Mouse (Mus musculus) left cerebral cortex, postnatal 10 days (tissue): ENCODE measurements at regions not wholly inside any gene's neighbourhood (a gene's known extent, or its start where the extent isn't known, plus 50 kb on each side); places are given as distances from the start of the nearest gene placed in this dataset.

Experiments
- DNase-seq, 2 experiments: peaks; one replicate each; pipeline ENCODE4 v3.0.0; 2021 to 2022; ENCODE audit warnings: low spot score in 2 of 2, mixed read lengths in 1 of 2; ENCODE audit errors: extremely low spot score in 1 of 2
- intact Hi-C: fragments of 180-260 bp; cut with DNase I; formaldehyde crosslinking; loops from one replicate; pipeline ENCODE4 v1.15.1; 2025

GRCm38 (mm10) chr13:7306995-7307394 lies 658.4 kb upstream of the Pfkp start:
- no peak for DNase-seq
- intact Hi-C loops = no loop called here

GRCm38 (mm10) chr13:7307396-7307795 lies 658.8 kb upstream of the Pfkp start:
- DNase-seq = no peak
- intact Hi-C loops = no loop called here

- intact Hi-C loops = no loop called here
- no peak for DNase-seq
These were observed 664.9 kb upstream of the Pfkp start for GRCm38 (mm10) chr13:7313474-7313873.

- intact Hi-C loops = no loop called here
- no peak for DNase-seq
These were observed 681.6 kb upstream of the Pfkp start for GRCm38 (mm10) chr13:7330151-7330550.

GRCm38 (mm10) chr13:7345760-7346159 lies 697.2 kb upstream of the Pfkp start:
- no peak for DNase-seq
- intact Hi-C loops = no loop called here

- intact Hi-C loops = no loop called here
- DNase-seq = no peak
These were observed 699.9 kb upstream of the Pfkp start for GRCm38 (mm10) chr13:7348431-7348830.

GRCm38 (mm10) chr13:7353011-7353410 lies 704.4 kb upstream of the Pfkp start:
- intact Hi-C loops = no loop called here
- no peak for DNase-seq

- intact Hi-C loops = no loop called here
- DNase-seq = no peak
These were observed 708.5 kb upstream of the Pfkp start for GRCm38 (mm10) chr13:7357071-7357470.

GRCm38 (mm10) chr13:7373559-7373958 lies 725.0 kb upstream of the Pfkp start:
- intact Hi-C loops = no loop called here
- DNase-seq = no peak

- peak in 1 of 2 experiments; percentile 2 for DNase-seq
- intact Hi-C loops = no loop called here
These were observed 726.5 kb upstream of the Pfkp start for GRCm38 (mm10) chr13:7374993-7375627.

- intact Hi-C loops = no loop called here
These were observed 766.0 kb upstream of the Pfkp start for GRCm38 (mm10) chr13:7414342-7415287.

GRCm38 (mm10) chr13:7427750-7428149 lies 774.9 kb upstream of the Adarb2 start:
- DNase-seq = no peak
- intact Hi-C loops = no loop called here

More at GRCm38 (mm10) chr13:7414342-7415287, 766.0 kb upstream of the Pfkp start:
- DNase-seq = no peak

GRCm38 (mm10) chr13:7429271-7429670 lies 773.4 kb upstream of the Adarb2 start:
- DNase-seq = no peak
- intact Hi-C loops = no loop called here

GRCm38 (mm10) chr13:7451434-7452002 lies 751.1 kb upstream of the Adarb2 start:
- no peak for DNase-seq
- intact Hi-C loops = no loop called here

- intact Hi-C loops = no loop called here
- DNase-seq = no peak
These were observed 727.0 kb upstream of the Adarb2 start for GRCm38 (mm10) chr13:7475661-7476060.

- intact Hi-C loops = no loop called here
- no peak for DNase-seq
These were observed 684.6 kb upstream of the Adarb2 start for GRCm38 (mm10) chr13:7518090-7518489.

GRCm38 (mm10) chr13:7524436-7524835 lies 678.2 kb upstream of the Adarb2 start:
- intact Hi-C loops = no loop called here
- no peak for DNase-seq

GRCm38 (mm10) chr13:7538856-7539255 lies 663.8 kb upstream of the Adarb2 start:
- intact Hi-C loops = no loop called here
- no peak for DNase-seq

- intact Hi-C loops = no loop called here
- DNase-seq = no peak
These were observed 618.6 kb upstream of the Adarb2 start for GRCm38 (mm10) chr13:7584022-7584421.
